Mouse (Mus musculus): ENCODE data around the gene Col9a3. TPM values are rescaled to one million over a fixed set of nuclear protein-coding genes. Genes with fewer than 3 reads are reported as not detected.

Gene Col9a3
- polyA plus RNA-seq, 1 experiment from 2014 or later = 196 TPM

- Histone ChIP-seq H3K27me3 (no peaks in the 10 kb centered on the region; the same call in 1 of the 2 replicates), H3K36me3 (no peaks in the 10 kb centered on the region), H3K4me3 (replicated peaks) (no peak overlapping the region), H3K4me1 (replicated peaks) (peaks cover 17% of the 10 kb centered on the region), H3K27ac (no peak overlapping the region), H3K9ac (replicated peaks) (no peak overlapping the region), H3K4me2 (no peak overlapping the region), H3K9me3 (no peaks in the 10 kb centered on the region)
- no peak for ATAC-seq (ENCODE audit: insufficient number of reproducible peaks, insufficient read depth, low FRiP score, low TSS enrichment, low read depth)
- WGBS = 6% methylated on average over 3 of the region's 3 CpGs
Measured at GRCm38 (mm10) chr2:180578686-180579085, 18.9 kb upstream of the Col9a3 start.

- Histone ChIP-seq H3K9ac (replicated peaks) (no peak within 1 kb of the TSS), H3K4me3 (replicated peaks) (no peak within 1 kb of the TSS), H3K4me1 (replicated peaks) (peaks cover 13% of the 10 kb centered on the region), H3K27me3 (no peaks in the 10 kb centered on the region; the same call in 1 of the 2 replicates), H3K4me2 (no peak within 1 kb of the TSS), H3K27ac (no peak within 1 kb of the TSS), H3K9me3 (no peaks in the 10 kb centered on the region), H3K36me3 (peaks cover 18% of the 10 kb centered on the region)
- 81% methylated on average over 3 of the region's 3 CpGs for WGBS
- ATAC-seq (ENCODE audit: insufficient number of reproducible peaks, insufficient read depth, low FRiP score, low TSS enrichment, low read depth) = no peak
Measured at GRCm38 (mm10) chr2:180581002-180581401, 16.6 kb upstream of the Col9a3 start, which contains the start of gene Mrgbp. TSS of gene Mrgbp (plus strand) at chr2:180581304.

- peaks cover 13% of the 10 kb centered on the region for H3K4me1 ChIP-seq (replicated peaks)
- ATAC-seq (ENCODE audit: insufficient number of reproducible peaks, insufficient read depth, low FRiP score, low TSS enrichment, low read depth) = peak; percentile 80
- H3K27ac ChIP-seq = peak overlapping the region; percentile 76
- no peaks in the 10 kb centered on the region for H3K27me3 ChIP-seq
- peak overlapping the region; percentile 92 for H3K9ac ChIP-seq (replicated peaks)
- peaks cover 27% of the 10 kb centered on the region for H3K36me3 ChIP-seq
- WGBS = under 1% methylated on average over 57 of the region's 57 CpGs
- H3K4me3 ChIP-seq (replicated peaks) = peak overlapping the region; percentile 86
- H3K4me2 ChIP-seq = peak overlapping the region; percentile 92
- H3K9me3 ChIP-seq = no peaks in the 10 kb centered on the region
Measured at GRCm38 (mm10) chr2:180582481-180583153, 15.0 kb upstream of the Col9a3 start.

- 28% methylated on average over 7 of the region's 7 CpGs for WGBS
- Histone ChIP-seq H3K4me2 (peak overlapping the region; percentile 92), H3K27ac (peak overlapping the region; percentile 76; the same call in 1 of the 2 replicates), H3K27me3 (no peaks in the 10 kb centered on the region), H3K9ac (replicated peaks) (peak overlapping the region; percentile 92), H3K4me1 (replicated peaks) (peaks cover 13% of the 10 kb centered on the region), H3K4me3 (replicated peaks) (peak overlapping the region; percentile 86), H3K36me3 (peaks cover 27% of the 10 kb centered on the region), H3K9me3 (no peaks in the 10 kb centered on the region)
- no peak; the same call in 1 of the 2 replicates for ATAC-seq (ENCODE audit: insufficient number of reproducible peaks, insufficient read depth, low FRiP score, low TSS enrichment, low read depth)
Measured at GRCm38 (mm10) chr2:180583154-180583507, 14.5 kb upstream of the Col9a3 start.

- ATAC-seq (ENCODE audit: insufficient number of reproducible peaks, insufficient read depth, low FRiP score, low TSS enrichment, low read depth) = peak; percentile 3; the same call in 1 of the 2 replicates
- Histone ChIP-seq H3K4me2 (peak overlapping the region; percentile 81), H3K27ac (peak overlapping the region; percentile 86), H3K4me1 (replicated peaks) (peaks cover 16% of the 10 kb centered on the region), H3K36me3 (peaks cover 57% of the 10 kb centered on the region), H3K27me3 (no peaks in the 10 kb centered on the region), H3K4me3 (replicated peaks) (peak overlapping the region; percentile 90), H3K9ac (replicated peaks) (peak overlapping the region; percentile 86), H3K9me3 (no peaks in the 10 kb centered on the region)
- WGBS = 48% methylated on average over 6 of the region's 6 CpGs
Measured at GRCm38 (mm10) chr2:180588736-180589122, 8.9 kb upstream of the Col9a3 start.

- H3K4me1 ChIP-seq (replicated peaks) = peaks cover 11% of the 10 kb centered on the region
- H3K4me3 ChIP-seq (replicated peaks) = peak within 1 kb of the TSS; percentile 90
- peaks cover 61% of the 10 kb centered on the region for H3K36me3 ChIP-seq
- H3K9me3 ChIP-seq = no peaks in the 10 kb centered on the region
- peak within 1 kb of the TSS; percentile 86 for H3K9ac ChIP-seq (replicated peaks)
- ATAC-seq (ENCODE audit: insufficient number of reproducible peaks, insufficient read depth, low FRiP score, low TSS enrichment, low read depth) = peak; percentile 88
- no peaks in the 10 kb centered on the region for H3K27me3 ChIP-seq
- H3K27ac ChIP-seq = peak within 1 kb of the TSS; percentile 86
- WGBS = under 1% methylated on average over 59 of the region's 67 CpGs
- peak within 1 kb of the TSS; percentile 81 for H3K4me2 ChIP-seq
Measured at GRCm38 (mm10) chr2:180589123-180589831, 8.3 kb upstream of the Col9a3 start, which contains the start of gene Ogfr. TSS of gene Ogfr (plus strand) at chr2:180589245.

- peaks cover 44% of the 10 kb centered on the region for H3K4me1 ChIP-seq (replicated peaks)
- H3K36me3 ChIP-seq = peaks cover 35% of the 10 kb centered on the region
- peak overlapping the region; percentile 70 for H3K4me2 ChIP-seq
- H3K27me3 ChIP-seq = peaks cover 51% of the 10 kb centered on the region
- 1% methylated on average over 39 of the region's 41 CpGs for WGBS
- peak overlapping the region; percentile 91 for H3K27ac ChIP-seq
- peak; percentile 78 for ATAC-seq (ENCODE audit: insufficient number of reproducible peaks, insufficient read depth, low FRiP score, low TSS enrichment, low read depth)
- peak overlapping the region; percentile 66 for H3K9ac ChIP-seq (replicated peaks)
- no peaks in the 10 kb centered on the region for H3K9me3 ChIP-seq
- H3K4me3 ChIP-seq (replicated peaks) = peak overlapping the region; percentile 48
Measured at GRCm38 (mm10) chr2:180598157-180598705, 641 bp downstream of the Col9a3 start.

- no peak for ATAC-seq (ENCODE audit: insufficient number of reproducible peaks, insufficient read depth, low FRiP score, low TSS enrichment, low read depth)
- peak overlapping the region; percentile 48 for H3K4me3 ChIP-seq (replicated peaks)
- peak overlapping the region; percentile 70 for H3K4me2 ChIP-seq
- WGBS = 29% methylated on average over 9 of the region's 9 CpGs
- peak overlapping the region; percentile 66; the same call in 1 of the 2 replicates for H3K9ac ChIP-seq (replicated peaks)
- peaks cover 66% of the 10 kb centered on the region for H3K4me1 ChIP-seq (replicated peaks)
- H3K36me3 ChIP-seq = peaks cover 23% of the 10 kb centered on the region
- peaks cover 49% of the 10 kb centered on the region for H3K27me3 ChIP-seq
- H3K9me3 ChIP-seq = no peaks in the 10 kb centered on the region
- H3K27ac ChIP-seq = peak overlapping the region; percentile 66; the same call in 1 of the 2 replicates
Measured at GRCm38 (mm10) chr2:180600569-180601021, 3.0 kb downstream of the Col9a3 start.

GRCm38 (mm10) chr2:180604781-180605180, 7.2 kb downstream of the Col9a3 start:
- peak overlapping the region; percentile 83 for H3K27ac ChIP-seq
- peak; percentile 67 for ATAC-seq (ENCODE audit: insufficient number of reproducible peaks, insufficient read depth, low FRiP score, low TSS enrichment, low read depth)
- WGBS = 56% methylated on average over 6 of the region's 6 CpGs
- H3K4me1 ChIP-seq (replicated peaks) = peaks cover 42% of the 10 kb centered on the region
- 0 out of 2 replicates have a peak overlapping the region, but pooled peaks have one; percentile 6 for H3K4me3 ChIP-seq (replicated peaks)
- peak overlapping the region; percentile 6; the same call in 1 of the 2 replicates for H3K4me2 ChIP-seq
- H3K9me3 ChIP-seq = no peaks in the 10 kb centered on the region
- H3K36me3 ChIP-seq = peaks cover 50% of the 10 kb centered on the region
- peaks cover 7% of the 10 kb centered on the region for H3K27me3 ChIP-seq
- 0 out of 2 replicates have a peak overlapping the region, but pooled peaks have one; percentile 8 for H3K9ac ChIP-seq (replicated peaks)

- Histone ChIP-seq H3K9ac (replicated peaks) (no peak overlapping the region), H3K4me3 (replicated peaks) (no peak overlapping the region), H3K27me3 (no peaks in the 10 kb centered on the region), H3K4me2 (no peak overlapping the region), H3K36me3 (peaks cover 43% of the 10 kb centered on the region), H3K27ac (peak overlapping the region; percentile 37), H3K9me3 (no peaks in the 10 kb centered on the region), H3K4me1 (replicated peaks) (peaks cover 17% of the 10 kb centered on the region)
- ATAC-seq (ENCODE audit: insufficient number of reproducible peaks, insufficient read depth, low FRiP score, low TSS enrichment, low read depth) = no peak
- WGBS = 76% methylated on average over 4 of the region's 4 CpGs
Measured at GRCm38 (mm10) chr2:180610283-180610682, 12.7 kb downstream of the Col9a3 start.

GRCm38 (mm10) chr2:180611882-180612281, 14.3 kb downstream of the Col9a3 start:
- Histone ChIP-seq H3K9ac (replicated peaks) (no peak overlapping the region), H3K9me3 (no peaks in the 10 kb centered on the region), H3K4me2 (no peak overlapping the region), H3K4me1 (replicated peaks) (peaks cover 13% of the 10 kb centered on the region; the same call in 1 of the 2 replicates), H3K4me3 (replicated peaks) (no peak overlapping the region), H3K36me3 (peaks cover 44% of the 10 kb centered on the region), H3K27ac (peak overlapping the region; percentile 84), H3K27me3 (no peaks in the 10 kb centered on the region)
- WGBS = 72% methylated on average over 2 of the region's 2 CpGs
- ATAC-seq (ENCODE audit: insufficient number of reproducible peaks, insufficient read depth, low FRiP score, low TSS enrichment, low read depth) = no peak

Data from limb, embryonic 12.5 days (tissue).